Comparison of ENCODE assay signal across 17 mouse cellular contexts in genomic region chr1:95448962-95449558, GRCm38 (mm10).
DNase-seq lines count a peak whose midpoint lies in the region; ATAC-seq and TF ChIP-seq lines count a peak whose summit lies in the region.
"Had no signal": no experiment of that assay in that cellular context is flagged by ENCODE, and none has a peak within 500 bp of the region (broad histone marks: within the 10 kb centered on the region; RNA-seq: fewer than 3 reads in every experiment).

No protein-coding gene starts in this region.

- H3K27me3 ChIP-seq in midbrain, embryonic 13.5 days = no peaks in the 10 kb centered on the region
- H3K27me3 ChIP-seq in midbrain, embryonic 16.5 days (ENCODE audit: control insufficient read depth, insufficient read depth, low read depth, low read length) = no peaks in the 10 kb centered on the region
- no peaks in the 10 kb centered on the region for H3K27me3 ChIP-seq in hindbrain, embryonic 15.5 days
- H3K27me3 ChIP-seq: liver, embryonic 12.5 days had no signal

- peak; percentile 28 for DNase-seq in retina, embryonic 14.5 days (ENCODE audit: low spot score)
- DNase-seq in adrenal gland, postnatal 25 days = no peak
- DNase-seq in lung, postnatal 14 days = no peak
- DNase-seq: adrenal gland, adult 8-10 months; cerebellum, postnatal 25 days; gastrocnemius, postnatal 10 days had no signal

- WGBS in midbrain, embryonic 13.5 days = 77% methylated on average over 7 of the region's 7 CpGs
- WGBS in midbrain, embryonic 16.5 days = 79% methylated on average over 7 of the region's 7 CpGs
- WGBS in hindbrain, embryonic 15.5 days = 54% methylated on average over 7 of the region's 7 CpGs

- TF ChIP-seq CTCF in bone marrow macrophage, adult 2 months (IDR thresholded peaks at IDR 0.05; ENCODE audit: low read depth, low read length) = no peak

- no peak overlapping the region for H3K4me3 ChIP-seq in midbrain, embryonic 13.5 days (replicated peaks)
- no peak overlapping the region for H3K4me3 ChIP-seq in midbrain, embryonic 16.5 days (ENCODE audit: low read depth, low read length)
- H3K4me3 ChIP-seq in bone marrow macrophage, adult 2 months (ENCODE audit: insufficient read depth, low read length) = no peak overlapping the region
- H3K4me3 ChIP-seq in hindbrain, embryonic 15.5 days = no peak overlapping the region
- H3K4me3 ChIP-seq: erythroblast, embryonic 14.5 days; heart, embryonic 10.5 days; liver, embryonic 12.5 days had no signal

- no peak overlapping the region for H3K4me2 ChIP-seq in midbrain, embryonic 13.5 days (replicated peaks)
- no peak overlapping the region for H3K4me2 ChIP-seq in midbrain, embryonic 16.5 days (ENCODE audit: low read length)
- no peak overlapping the region for H3K4me2 ChIP-seq in hindbrain, embryonic 15.5 days
- H3K4me2 ChIP-seq: liver, embryonic 12.5 days had no signal

- H3K36me3 ChIP-seq in midbrain, embryonic 13.5 days = no peaks in the 10 kb centered on the region
- H3K36me3 ChIP-seq in midbrain, embryonic 16.5 days (ENCODE audit: control insufficient read depth, insufficient read depth, low read length) = no peaks in the 10 kb centered on the region
- H3K36me3 ChIP-seq in hindbrain, embryonic 15.5 days = no peaks in the 10 kb centered on the region
- H3K36me3 ChIP-seq: heart, embryonic 10.5 days; liver, embryonic 12.5 days had no signal

- peak; percentile 66; the same call in 1 of the 2 replicates for ATAC-seq in midbrain, embryonic 13.5 days
- no peak for ATAC-seq in midbrain, embryonic 16.5 days
- ATAC-seq in hindbrain, embryonic 15.5 days (ENCODE audit: low FRiP score, low read depth) = peak; percentile 74
- ATAC-seq: CD4-positive, CD25-positive, alpha-beta regulatory T cell, adult 4 months; forebrain, embryonic 16.5 days; intestine, postnatal 0 days; liver, embryonic 12.5 days had no signal

- H3K9me3 ChIP-seq in midbrain, embryonic 13.5 days = no peaks in the 10 kb centered on the region
- no peaks in the 10 kb centered on the region for H3K9me3 ChIP-seq in midbrain, embryonic 16.5 days (replicated peaks; ENCODE audit: control insufficient read depth, low read length, poor library complexity, severe bottlenecking)
- H3K9me3 ChIP-seq in hindbrain, embryonic 15.5 days = no peaks in the 10 kb centered on the region
- H3K9me3 ChIP-seq: heart, embryonic 10.5 days; liver, embryonic 12.5 days had no signal

- H3K27ac ChIP-seq in midbrain, embryonic 13.5 days = no peak overlapping the region
- no peak overlapping the region for H3K27ac ChIP-seq in midbrain, embryonic 16.5 days (ENCODE audit: low read length)
- H3K27ac ChIP-seq in bone marrow macrophage, adult 2 months (ENCODE audit: insufficient read depth, low read depth, low read length) = peak overlapping the region; percentile 91
- 0 out of 2 replicates have a peak overlapping the region, but pooled peaks have one; percentile 0 for H3K27ac ChIP-seq in hindbrain, embryonic 15.5 days (replicated peaks)
- H3K27ac ChIP-seq: heart, embryonic 10.5 days; kidney, postnatal 0 days; liver, embryonic 12.5 days had no signal

- no peak for TF ChIP-seq POLR2A in bone marrow macrophage, adult 2 months (IDR thresholded peaks at IDR 0.05; ENCODE audit: borderline replicate concordance, low read depth, low read length)

- H3K9ac ChIP-seq in midbrain, embryonic 13.5 days (replicated peaks) = no peak overlapping the region
- H3K9ac ChIP-seq in midbrain, embryonic 16.5 days (ENCODE audit: low read depth, low read length) = no peak overlapping the region
- H3K9ac ChIP-seq in hindbrain, embryonic 15.5 days = no peak overlapping the region
- H3K9ac ChIP-seq: liver, embryonic 12.5 days had no signal

- no peaks in the 10 kb centered on the region for H3K4me1 ChIP-seq in midbrain, embryonic 13.5 days (replicated peaks)
- no peaks in the 10 kb centered on the region for H3K4me1 ChIP-seq in midbrain, embryonic 16.5 days (ENCODE audit: control insufficient read depth, insufficient read depth, low read length)
- peaks cover 16% of the 10 kb centered on the region for H3K4me1 ChIP-seq in bone marrow macrophage, adult 2 months (ENCODE audit: control insufficient read depth, insufficient read depth, low read length)
- 0 out of 2 replicates have a peak, but pooled peaks cover 3% of the 10 kb centered on the region for H3K4me1 ChIP-seq in hindbrain, embryonic 15.5 days (replicated peaks)
- H3K4me1 ChIP-seq: heart, embryonic 10.5 days; liver, embryonic 12.5 days had no signal

Comparison
In these comparisons a context has a peak if more than half of its experiments do, and no peak if none do; other contexts are left out.
1. H3K27ac ChIP-seq: peak in bone marrow macrophage, adult 2 months (single experiment) and hindbrain, embryonic 15.5 days (single experiment); none in midbrain, embryonic 13.5 days (single experiment) and midbrain, embryonic 16.5 days (single experiment).